Mouse (Mus musculus) adipose tissue, adult 10 weeks (tissue): ENCODE results near the gene Pptc7. TPM values are rescaled to one million over a fixed set of nuclear protein-coding genes. Genes with fewer than 3 reads are reported as not detected.

Experiments
- polyA plus RNA-seq: library from polyadenylated mRNA; stranded (reverse); fragments of 350-450 nt; fragmentation: Illumina TruSeq; extraction: RNeasy Lipid Tissue Mini Kit (QIAGEN cat#74804); gene quantifications from one replicate; pipeline ENCODE4 v1.2.3, GENCODE M21; 2014; ENCODE audit warnings: low read depth, low replicate concordance

Pptc7 gene
- 12.8 TPM for polyA plus RNA-seq

GRCm38 (mm10) chr5:122284183-122285028, at the start of gene Pptc7:
Gene Pptc7 (plus strand): TSS chr5:122284365.

GRCm38 (mm10) chr5:122263933-122264905, 19.9 kb upstream of the Pptc7 start, which contains the start of gene Tctn1:
Gene Tctn1 (minus strand): TSS chr5:122264460.

GRCm38 (mm10) chr5:122353807-122354491, 69.8 kb downstream of the Pptc7 start, which contains the start of the genes Rad9b and Vps29:
Gene Rad9b (minus strand): TSS chr5:122354233.
Gene Vps29 (plus strand): TSS chr5:122354369.

GRCm38 (mm10) chr5:122371591-122372191, 87.5 kb downstream of the Pptc7 start, which contains the start of gene Gpn3:
Gene Gpn3 (plus strand): TSS chr5:122371876.

GRCm38 (mm10) chr5:122372192-122372769, 88.1 kb downstream of the Pptc7 start, which contains the start of gene Fam216a:
Gene Fam216a (minus strand): TSS chr5:122372364.

Other genes starting within 250 kb of the Pptc7 start
- gene Cux2, start 234.3 kb upstream of the Pptc7 start, polyA plus RNA-seq, result 2.0 TPM
- gene Myl2, start 183.4 kb upstream of the Pptc7 start, polyA plus RNA-seq, result not detected
- gene Ccdc63, start 143.5 kb upstream of the Pptc7 start, polyA plus RNA-seq, result 4.3 TPM
- gene Ppp1cc, start 126.1 kb upstream of the Pptc7 start, polyA plus RNA-seq, result 178 TPM
- 22.2 TPM for gene Hvcn1, start 77.6 kb upstream of the Pptc7 start, polyA plus RNA-seq
- gene Tctn1, start 19.9 kb upstream of the Pptc7 start, polyA plus RNA-seq, result 22.8 TPM
- 15.9 TPM for gene Rad9b, start 69.9 kb downstream of the Pptc7 start, polyA plus RNA-seq
- gene Vps29, start 70.0 kb downstream of the Pptc7 start, polyA plus RNA-seq, result 100 TPM
- gene Gpn3, start 87.5 kb downstream of the Pptc7 start, polyA plus RNA-seq, result 21.3 TPM
- 20.8 TPM for gene Fam216a, start 88.0 kb downstream of the Pptc7 start, polyA plus RNA-seq
- gene Arpc3, start 107.5 kb downstream of the Pptc7 start, polyA plus RNA-seq, result 274 TPM
- gene Anapc7, start 137.3 kb downstream of the Pptc7 start, polyA plus RNA-seq, result 30.9 TPM
- 149 TPM for gene Atp2a2, start 217.9 kb downstream of the Pptc7 start, polyA plus RNA-seq